Mouse (Mus musculus) heart, embryonic 12.5 days (tissue): Measurements from ENCODE around the gene Ugt1a7c. TPM values are rescaled to one million over a fixed set of nuclear protein-coding genes. Genes with fewer than 3 reads are reported as not detected.
"Not testable (repeated sequence)": the region's sequence is repeated elsewhere in the genome, so short reads cannot be mapped to it uniquely, and the experiment has no call there.

Experiments
- ATAC-seq: fragments of 200-750 bp; cut with Nextera tagmentation; 2 replicates; pipeline ENCODE4 v1.8.0; 2017; ENCODE audit warnings: moderate TSS enrichment, moderate library complexity; ENCODE audit not compliant: insufficient number of reproducible peaks, low FRiP score
- H3K27ac ChIP-seq: fragments of 300-500 bp; sonication (generic); 2 replicates; pipeline ENCODE4 v1.5.1; 2016; ENCODE audit warnings: mild to moderate bottlenecking, moderate library complexity; ENCODE audit not compliant: poor library complexity, severe bottlenecking
- H3K27me3 ChIP-seq: fragments of 300-500 bp; sonication (generic); replicated peaks from 2 replicates; pipeline ENCODE4 v1.6.1; 2016; ENCODE audit warnings: mild to moderate bottlenecking, moderate library complexity
- H3K36me3 ChIP-seq: fragments of 300-500 bp; sonication (generic); 2 replicates; pipeline ENCODE4 v1.6.1; 2016; ENCODE audit warnings: mild to moderate bottlenecking, moderate library complexity
- H3K4me1 ChIP-seq: fragments of 300-500 bp; sonication (generic); replicated peaks from 2 replicates; pipeline ENCODE4 v1.6.1; 2016; ENCODE audit warnings: mild to moderate bottlenecking
- H3K4me2 ChIP-seq: fragments of 300-500 bp; sonication (generic); 2 replicates; pipeline ENCODE4 v1.6.1; 2016; ENCODE audit warnings: mild to moderate bottlenecking, moderate library complexity
- H3K4me3 ChIP-seq: fragments of 300-500 bp; sonication (generic); 2 replicates; pipeline ENCODE4 v1.5.1; 2016; ENCODE audit warnings: mild to moderate bottlenecking
- H3K9ac ChIP-seq: fragments of 300-500 bp; sonication (generic); 2 replicates; pipeline ENCODE4 v1.6.1; 2016; ENCODE audit warnings: mild to moderate bottlenecking, moderate library complexity
- H3K9me3 ChIP-seq: fragments of 300-500 bp; sonication (generic); replicated peaks from 2 replicates; pipeline ENCODE4 v1.6.1; 2016; ENCODE audit warnings: mild to moderate bottlenecking, moderate library complexity
- WGBS: fragments of 180-500 bp; shearing (Covaris S2); methylation state at CpG from one replicate; pipeline ENCODE4 v1.1.7; 2016; 5-methylcytosine and 5-hydroxymethylcytosine counted together
- polyA plus RNA-seq: library from polyadenylated mRNA; unstranded; fragments of >200 nt; fragmentation: Nextera tagmentation; extraction: Ambion mirVana; gene quantifications from 2 replicates; pipeline ENCODE4 v1.2.1, GENCODE M21; 2016

Gene Ugt1a7c
- polyA plus RNA-seq, 1 experiment from 2014 or later = 0.78 TPM

- 59% methylated on average over 2 of the region's 2 CpGs for WGBS
- ATAC-seq = no peak
- Histone ChIP-seq H3K4me3 (no peak overlapping the region), H3K27me3 (no peaks in the 10 kb centered on the region), H3K4me2 (no peak overlapping the region), H3K36me3 (no peaks in the 10 kb centered on the region), H3K9me3 (peaks cover 37% of the 10 kb centered on the region), H3K9ac (no peak overlapping the region), H3K4me1 (no peaks in the 10 kb centered on the region), H3K27ac (no peak overlapping the region)
These were observed 129.3 kb downstream of the Ugt1a7c start for GRCm38 (mm10) chr1:88224029-88224776.

- not testable (repeated sequence) for H3K4me1 ChIP-seq, H3K27me3 ChIP-seq, H3K36me3 ChIP-seq, H3K4me3 ChIP-seq, H3K4me2 ChIP-seq, H3K9ac ChIP-seq, H3K27ac ChIP-seq, ATAC-seq
- 26% methylated on average over 2 of the region's 2 CpGs for WGBS
- H3K9me3 ChIP-seq = peaks cover 48% of the 10 kb centered on the region
These were observed 130.4 kb downstream of the Ugt1a7c start for GRCm38 (mm10) chr1:88225301-88225700.

GRCm38 (mm10) chr1:88225741-88226140, 130.9 kb downstream of the Ugt1a7c start:
- no peaks in the 10 kb centered on the region for H3K27me3 ChIP-seq
- no peaks in the 10 kb centered on the region for H3K36me3 ChIP-seq
- ATAC-seq = no peak
- no peak overlapping the region for H3K4me2 ChIP-seq
- H3K9ac ChIP-seq = no peak overlapping the region
- H3K4me3 ChIP-seq = no peak overlapping the region
- no peak overlapping the region for H3K27ac ChIP-seq
- no peaks in the 10 kb centered on the region for H3K4me1 ChIP-seq
- H3K9me3 ChIP-seq = peaks cover 52% of the 10 kb centered on the region

GRCm38 (mm10) chr1:88226670-88227379, 132.0 kb downstream of the Ugt1a7c start, which contains the start of gene Mroh2a:
Gene Mroh2a, plus strand, starts transcription at chr1:88226986.
- H3K4me1 ChIP-seq = no peaks in the 10 kb centered on the region
- no peak within 1 kb of the TSS for H3K4me2 ChIP-seq
- H3K9ac ChIP-seq = no peak within 1 kb of the TSS
- H3K36me3 ChIP-seq = no peaks in the 10 kb centered on the region
- H3K4me3 ChIP-seq = no peak within 1 kb of the TSS
- H3K27ac ChIP-seq = no peak within 1 kb of the TSS
- 46% methylated on average over 5 of the region's 5 CpGs for WGBS
- peaks cover 63% of the 10 kb centered on the region for H3K9me3 ChIP-seq
- H3K27me3 ChIP-seq = no peaks in the 10 kb centered on the region
- 0 out of 2 replicates have a peak, but pooled peaks have one; percentile 1 for ATAC-seq

- ATAC-seq = no peak
- H3K27me3 ChIP-seq = no peaks in the 10 kb centered on the region
- no peak overlapping the region for H3K9ac ChIP-seq
- H3K27ac ChIP-seq = no peak overlapping the region
- no peaks in the 10 kb centered on the region for H3K36me3 ChIP-seq
- H3K4me2 ChIP-seq = no peak overlapping the region
- no peak overlapping the region for H3K4me3 ChIP-seq
- no peaks in the 10 kb centered on the region for H3K4me1 ChIP-seq
- WGBS = 48% methylated on average over 2 of the region's 2 CpGs
- peaks cover 70% of the 10 kb centered on the region for H3K9me3 ChIP-seq
These were observed 132.6 kb downstream of the Ugt1a7c start for GRCm38 (mm10) chr1:88227482-88227881.

GRCm38 (mm10) chr1:88228121-88228520, 133.3 kb downstream of the Ugt1a7c start:
- no peaks in the 10 kb centered on the region for H3K36me3 ChIP-seq
- ATAC-seq = no peak
- no peaks in the 10 kb centered on the region for H3K4me1 ChIP-seq
- no peak overlapping the region for H3K4me3 ChIP-seq
- H3K9ac ChIP-seq = no peak overlapping the region
- H3K27ac ChIP-seq = no peak overlapping the region
- H3K27me3 ChIP-seq = no peaks in the 10 kb centered on the region
- H3K9me3 ChIP-seq = peaks cover 76% of the 10 kb centered on the region
- WGBS = 62% methylated on average over 7 of the region's 7 CpGs
- H3K4me2 ChIP-seq = no peak overlapping the region

- H3K4me3 ChIP-seq = no peak overlapping the region
- H3K27ac ChIP-seq = no peak overlapping the region
- H3K4me2 ChIP-seq = no peak overlapping the region
- H3K27me3 ChIP-seq = no peaks in the 10 kb centered on the region
- H3K36me3 ChIP-seq = no peaks in the 10 kb centered on the region
- no peak overlapping the region for H3K9ac ChIP-seq
- H3K4me1 ChIP-seq = no peaks in the 10 kb centered on the region
- peaks cover 91% of the 10 kb centered on the region for H3K9me3 ChIP-seq
- no peak for ATAC-seq
- WGBS = 69% methylated on average over 3 of the region's 3 CpGs
These were observed 134.7 kb downstream of the Ugt1a7c start for GRCm38 (mm10) chr1:88229566-88229965.

GRCm38 (mm10) chr1:88229986-88230385, 135.1 kb downstream of the Ugt1a7c start:
- no peak overlapping the region for H3K4me2 ChIP-seq
- no peaks in the 10 kb centered on the region for H3K27me3 ChIP-seq
- no peak for ATAC-seq
- H3K36me3 ChIP-seq = no peaks in the 10 kb centered on the region
- no peak overlapping the region for H3K4me3 ChIP-seq
- no peaks in the 10 kb centered on the region for H3K4me1 ChIP-seq
- no peak overlapping the region for H3K9ac ChIP-seq
- H3K27ac ChIP-seq = no peak overlapping the region
- peaks cover 95% of the 10 kb centered on the region for H3K9me3 ChIP-seq
- WGBS = 72% methylated on average over 5 of the region's 5 CpGs

- no peak for ATAC-seq
- peaks cover 97% of the 10 kb centered on the region for H3K9me3 ChIP-seq
- H3K36me3 ChIP-seq = no peaks in the 10 kb centered on the region
- no peak overlapping the region for H3K4me3 ChIP-seq
- H3K4me2 ChIP-seq = no peak overlapping the region
- no peak overlapping the region for H3K27ac ChIP-seq
- no peaks in the 10 kb centered on the region for H3K4me1 ChIP-seq
- H3K27me3 ChIP-seq = no peaks in the 10 kb centered on the region
- no peak overlapping the region for H3K9ac ChIP-seq
- 67% methylated on average over 7 of the region's 7 CpGs for WGBS
These were observed 135.6 kb downstream of the Ugt1a7c start for GRCm38 (mm10) chr1:88230421-88230820.

GRCm38 (mm10) chr1:88230981-88231802, 136.3 kb downstream of the Ugt1a7c start:
- 65% methylated on average over 6 of the region's 6 CpGs for WGBS
- ATAC-seq = no peak
- H3K9me3 ChIP-seq = peaks cover 98% of the 10 kb centered on the region

More at GRCm38 (mm10) chr1:88230981-88231802, 136.3 kb downstream of the Ugt1a7c start:
- Histone ChIP-seq H3K4me3 (no peak overlapping the region), H3K27me3 (no peaks in the 10 kb centered on the region), H3K4me1 (no peaks in the 10 kb centered on the region), H3K27ac (no peak overlapping the region), H3K36me3 (no peaks in the 10 kb centered on the region), H3K4me2 (no peak overlapping the region), H3K9ac (no peak overlapping the region)
